ENCODE assay signal across 8 mouse cellular contexts in genomic region chr14:76657375-76657774, GRCm38 (mm10).
A peak's percentile ranks its signal among the peaks of the same experiment; 100 is the strongest.
DNase-seq lines count a peak whose midpoint lies in the region; ATAC-seq lines count a peak whose summit lies in the region.

No protein-coding gene starts in this region.

- H3K27me3 ChIP-seq in limb, embryonic 13.5 days, result no peaks in the 10 kb centered on the region
- no peaks in the 10 kb centered on the region for H3K27me3 ChIP-seq in limb, embryonic 10.5 days (ENCODE audit: low read depth, poor library complexity, severe bottlenecking)
- H3K27me3 ChIP-seq in hindbrain, embryonic 16.5 days (replicated peaks; ENCODE audit: control insufficient read depth, insufficient read depth, low read length), result no peaks in the 10 kb centered on the region

- ATAC-seq in limb, embryonic 13.5 days (ENCODE audit: low FRiP score, low read depth), result peak; percentile 49; the same call in 1 of the 2 replicates
- peak; percentile 74 for ATAC-seq in hindbrain, embryonic 16.5 days

- H3K4me3 ChIP-seq in limb, embryonic 13.5 days, result no peak overlapping the region
- H3K4me3 ChIP-seq in limb, embryonic 10.5 days, result no peak overlapping the region
- no peak overlapping the region for H3K4me3 ChIP-seq in hindbrain, embryonic 16.5 days (ENCODE audit: low read length)

- no peak overlapping the region for H3K4me2 ChIP-seq in limb, embryonic 13.5 days (replicated peaks)
- no peak overlapping the region for H3K4me2 ChIP-seq in hindbrain, embryonic 16.5 days (ENCODE audit: low read length)

- no peaks in the 10 kb centered on the region for H3K36me3 ChIP-seq in limb, embryonic 13.5 days
- H3K36me3 ChIP-seq in limb, embryonic 10.5 days, result no peaks in the 10 kb centered on the region
- H3K36me3 ChIP-seq in hindbrain, embryonic 16.5 days (ENCODE audit: control insufficient read depth, insufficient read depth, low read length), result no peaks in the 10 kb centered on the region

- peak overlapping the region; percentile 53 for H3K27ac ChIP-seq in limb, embryonic 13.5 days
- H3K27ac ChIP-seq in limb, embryonic 10.5 days, result no peak overlapping the region; the same call in 1 of the 2 replicates
- H3K27ac ChIP-seq in hindbrain, embryonic 16.5 days (ENCODE audit: low read depth, low read length), result peak overlapping the region; percentile 18

- no peaks in the 10 kb centered on the region for H3K9me3 ChIP-seq in limb, embryonic 13.5 days
- no peaks in the 10 kb centered on the region for H3K9me3 ChIP-seq in limb, embryonic 10.5 days (replicated peaks)
- no peaks in the 10 kb centered on the region for H3K9me3 ChIP-seq in hindbrain, embryonic 16.5 days (ENCODE audit: control insufficient read depth, low read length)

- H3K9ac ChIP-seq in limb, embryonic 13.5 days, result no peak overlapping the region
- H3K9ac ChIP-seq in hindbrain, embryonic 16.5 days (ENCODE audit: low read depth, low read length), result peak overlapping the region; percentile 1; the same call in 1 of the 2 replicates

- 68% methylated on average over 7 of the region's 7 CpGs for WGBS in limb, embryonic 13.5 days
- 77% methylated on average over 7 of the region's 7 CpGs for WGBS in limb, embryonic 10.5 days
- 13% methylated on average over 7 of the region's 7 CpGs for WGBS in hindbrain, embryonic 16.5 days

- peaks cover 32% of the 10 kb centered on the region for H3K4me1 ChIP-seq in limb, embryonic 13.5 days
- H3K4me1 ChIP-seq in limb, embryonic 10.5 days, result peaks cover 17% of the 10 kb centered on the region
- H3K4me1 ChIP-seq in hindbrain, embryonic 16.5 days (ENCODE audit: control insufficient read depth, insufficient read depth, low read depth, low read length), result peaks cover 20% of the 10 kb centered on the region

- no peak for DNase-seq in limb, embryonic 10.5 days (ENCODE audit: low spot score)
- DNase-seq in cerebellum, postnatal 14 days, result peak; percentile 52 to 66
- DNase-seq in skeletal muscle tissue, adult 2 months (ENCODE audit: low read depth, low spot score), result peak; percentile 25
- no peak for DNase-seq in spleen, postnatal 36 days (ENCODE audit: low spot score in 2 of 2)
- DNase-seq in thymus, postnatal 14 days, result no peak
- DNase-seq in kidney, postnatal 14 days, result no peak

Comparison
In these comparisons a context has a peak if more than half of its experiments do, and no peak if none do; other contexts are left out.
1. DNase-seq: peak in cerebellum, postnatal 14 days (2 of 2) and skeletal muscle tissue, adult 2 months (single experiment); none in limb, embryonic 10.5 days (single experiment), spleen, postnatal 36 days (0 of 2), thymus, postnatal 14 days (single experiment) and kidney, postnatal 14 days (single experiment).